Mouse (Mus musculus) limb, embryonic 14.5 days (tissue): ENCODE results near the gene Casp2. TPM values are rescaled to one million over a fixed set of nuclear protein-coding genes. Genes with fewer than 3 reads are reported as not detected.

ENCODE experiments used
- ATAC-seq: fragments of 200-750 bp; cut with Nextera tagmentation; 2 replicates; pipeline ENCODE4 v1.8.0; 2017; ENCODE audit warnings: low read depth, moderate number of reproducible peaks, moderate TSS enrichment; ENCODE audit not compliant: low FRiP score
- DNase-seq: peaks from one replicate; pipeline ENCODE4 v3.0.0-alpha.2; 2015; ENCODE audit warnings: low spot score
- H3K27ac ChIP-seq: fragments of 300-500 bp; sonication (generic); replicated peaks from 2 replicates; pipeline ENCODE4 v1.5.1; 2014; ENCODE audit warnings: low read depth, mild to moderate bottlenecking, low read length, moderate library complexity, mixed read lengths
- H3K27me3 ChIP-seq: fragments of 300-500 bp; sonication (generic); 2 replicates; pipeline ENCODE4 v1.6.1; 2014; ENCODE audit warnings: low read length, mixed read lengths; ENCODE audit not compliant: control insufficient read depth, insufficient read depth
- H3K36me3 ChIP-seq: fragments of 300-500 bp; sonication (generic); 2 replicates; pipeline ENCODE4 v1.6.1; 2014; ENCODE audit warnings: mild to moderate bottlenecking, low read length, moderate library complexity, mixed read lengths; ENCODE audit not compliant: control insufficient read depth, insufficient read depth
- H3K4me1 ChIP-seq: fragments of 300-500 bp; sonication (generic); 2 replicates; pipeline ENCODE4 v1.6.1; 2014; ENCODE audit warnings: antibody characterized with exemption, low read length, mixed read lengths; ENCODE audit not compliant: control insufficient read depth, insufficient read depth
- H3K4me2 ChIP-seq: fragments of 300-500 bp; sonication (generic); replicated peaks from 2 replicates; pipeline ENCODE4 v1.6.1; 2014; ENCODE audit warnings: low read depth, mild to moderate bottlenecking, low read length, moderate library complexity; ENCODE audit not compliant: severe bottlenecking
- H3K4me3 ChIP-seq: fragments of 300-500 bp; sonication (generic); replicated peaks from 2 replicates; pipeline ENCODE4 v1.5.1; 2014; ENCODE audit warnings: low read length
- H3K9ac ChIP-seq: fragments of 300-500 bp; sonication (generic); 2 replicates; pipeline ENCODE4 v1.6.1; 2014; ENCODE audit warnings: mild to moderate bottlenecking, low read depth, low read length, moderate library complexity; ENCODE audit not compliant: severe bottlenecking
- H3K9me3 ChIP-seq: fragments of 300-500 bp; sonication (generic); 2 replicates; pipeline ENCODE4 v1.6.1; 2016; ENCODE audit warnings: low read length; ENCODE audit not compliant: control insufficient read depth
- POLR2A ChIP-seq: fragments of 200-500 bp; IDR thresholded peaks from 2 replicates; pipeline ENCODE4 v1.8.0; 2012; ENCODE audit warnings: inconsistent platforms, mild to moderate bottlenecking, moderate library complexity, borderline replicate concordance; ENCODE audit not compliant: insufficient read depth, insufficient read length; ENCODE audit errors: extremely low read depth
- WGBS: fragments of 180-500 bp; shearing (Covaris S2); extraction: QIAGEN DNeasy Blood & Tissue Kit; methylation state at CpG from one replicate; pipeline ENCODE4 v1.1.7; 2014; 5-methylcytosine and 5-hydroxymethylcytosine counted together
- polyA plus RNA-seq, 2 experiments: library from polyadenylated mRNA; depleted of rRNA in 1 of 2; stranded (reverse) in 1 of 2; unstranded in 1 of 2; fragments of >200 nt; fragmentation: Nextera tagmentation in 1 of 2; extraction: Ambion mirVana in 1 of 2; gene quantifications; 2 replicates each; pipeline versions ENCODE4 v1.2.1 to v1.2.3; 2012 to 2014

Casp2 gene
- polyA plus RNA-seq, 2 experiments, result 53.3 to 78.1 TPM

DNA sequence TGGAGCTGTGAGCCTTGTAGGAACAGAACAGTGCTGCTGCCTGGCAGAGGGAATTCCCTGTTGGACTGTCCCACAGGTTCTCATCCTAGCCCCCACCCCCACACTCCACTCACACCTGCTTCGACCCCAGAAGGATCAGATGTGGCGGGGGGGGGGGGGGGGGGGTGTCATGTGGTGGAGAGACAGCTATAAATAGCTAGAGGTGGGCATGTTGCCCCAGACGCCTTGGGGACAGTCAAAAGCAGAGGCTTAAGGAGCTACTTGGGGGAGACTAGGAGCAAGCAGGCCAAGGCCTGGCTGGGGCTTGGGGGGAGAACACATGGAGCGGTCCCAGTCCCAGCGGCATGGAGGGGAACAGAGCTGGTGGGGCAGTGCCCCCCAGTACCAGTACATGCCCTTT is 21.7 kb downstream of the Casp2 start, which contains the start of gene Clcn1:
Gene Clcn1 (plus strand): TSS at position 238 of the 400 bp plus-strand sequence.
- Histone ChIP-seq H3K9me3 (no peaks in the 10 kb centered on the region), H3K36me3 (peaks cover 25% of the 10 kb centered on the region), H3K4me3 (no peak within 1 kb of the TSS), H3K27me3 (no peaks in the 10 kb centered on the region), H3K4me1 (no peaks in the 10 kb centered on the region; the same call in 1 of the 2 replicates), H3K9ac (no peak within 1 kb of the TSS), H3K4me2 (no peak within 1 kb of the TSS), H3K27ac (no peak within 1 kb of the TSS)
- 58% methylated on average over 4 of the region's 5 CpGs for WGBS
- no peak for ATAC-seq
- DNase-seq, result no peak
- no peak for TF ChIP-seq POLR2A

DNA sequence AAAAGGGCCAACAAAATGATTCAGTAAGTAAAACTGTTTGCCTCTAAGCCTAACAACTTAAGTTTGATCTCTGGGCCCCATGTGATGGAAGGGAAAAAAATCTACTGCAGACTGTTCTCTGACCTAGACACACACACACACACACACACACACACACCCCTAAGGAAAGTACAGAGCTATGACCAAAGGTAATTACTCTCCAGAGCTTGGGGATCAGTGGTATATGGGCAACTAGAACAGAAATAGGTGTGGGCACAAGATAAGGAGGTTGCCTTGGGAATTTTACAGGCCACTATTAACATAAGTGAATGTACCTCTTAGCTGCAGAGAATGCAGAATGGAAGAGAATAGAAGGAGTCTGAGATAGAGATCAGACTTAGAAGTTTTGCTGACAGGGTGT is 22.8 kb downstream of the Casp2 start:
- Histone ChIP-seq H3K4me1 (no peaks in the 10 kb centered on the region; the same call in 1 of the 2 replicates), H3K4me2 (no peak overlapping the region), H3K4me3 (no peak overlapping the region), H3K27ac (no peak overlapping the region), H3K9me3 (no peaks in the 10 kb centered on the region), H3K36me3 (peaks cover 13% of the 10 kb centered on the region), H3K9ac (no peak overlapping the region), H3K27me3 (no peaks in the 10 kb centered on the region)
- DNase-seq, result no peak
- no peak for ATAC-seq
- TF ChIP-seq POLR2A, result no peak

DNA sequence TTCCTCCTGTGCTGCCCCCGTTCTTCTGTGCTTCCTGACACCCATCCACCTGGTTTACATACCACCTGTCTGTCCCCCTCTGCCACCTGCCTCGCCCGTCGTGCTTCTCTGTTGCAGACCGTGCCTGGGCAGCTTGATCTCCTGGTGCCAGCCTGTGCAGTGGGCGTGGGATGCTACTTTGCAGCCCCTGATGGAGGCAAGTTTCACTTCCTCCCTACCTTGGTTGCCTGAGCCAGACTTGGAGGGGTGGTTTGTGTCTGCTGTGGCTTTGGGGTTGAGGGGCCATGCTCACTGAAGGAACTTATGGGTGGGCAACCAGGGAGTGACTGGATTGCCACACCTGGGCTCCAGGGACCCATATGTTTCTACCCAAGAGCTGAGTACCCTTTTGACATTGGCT is 28.5 kb downstream of the Casp2 start:
- DNase-seq (no peak), ATAC-seq (no peak)
- no peaks in the 10 kb centered on the region; the same call in none of the 2 replicates for H3K4me1 ChIP-seq
- no peaks in the 10 kb centered on the region for H3K36me3 ChIP-seq
- H3K9ac ChIP-seq, result no peak overlapping the region
- no peak overlapping the region for H3K4me3 ChIP-seq
- WGBS, result 90% methylated on average over 6 of the region's 6 CpGs
- H3K27ac ChIP-seq, result no peak overlapping the region
- no peaks in the 10 kb centered on the region for H3K27me3 ChIP-seq
- no peak overlapping the region for H3K4me2 ChIP-seq
- no peak for TF ChIP-seq POLR2A
- H3K9me3 ChIP-seq, result no peaks in the 10 kb centered on the region

DNA sequence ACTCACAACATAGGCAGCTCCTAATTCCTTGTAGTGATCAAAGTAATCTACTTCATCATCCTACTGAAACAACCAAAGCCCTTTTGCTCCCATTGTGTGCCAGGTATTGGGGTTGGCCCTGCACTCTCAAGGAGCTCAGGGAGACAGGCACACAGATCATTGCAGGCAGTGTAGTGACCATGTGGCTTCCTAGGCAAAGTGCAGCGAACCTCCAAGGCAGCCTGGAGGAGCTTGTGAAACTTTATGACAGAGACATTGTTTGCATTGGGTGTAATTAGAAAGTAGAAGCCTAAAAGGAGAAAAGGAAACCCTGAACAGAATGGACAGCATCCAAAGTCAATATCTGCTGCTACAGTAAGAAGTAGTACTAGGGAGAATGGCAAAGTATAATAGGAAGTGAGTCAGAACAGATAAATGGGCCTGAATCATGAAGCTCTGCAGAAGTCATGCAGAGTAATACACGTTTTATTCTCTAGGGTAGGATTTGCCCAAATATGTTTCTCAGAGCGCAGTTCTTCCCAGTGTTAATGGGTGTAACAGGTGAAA is 30.8 kb downstream of the Casp2 start:
- H3K9me3 ChIP-seq, result no peaks in the 10 kb centered on the region
- no peak for TF ChIP-seq POLR2A
- 61% methylated on average over 3 of the region's 3 CpGs for WGBS
- no peak overlapping the region for H3K9ac ChIP-seq
- no peaks in the 10 kb centered on the region; the same call in none of the 2 replicates for H3K4me1 ChIP-seq
- no peaks in the 10 kb centered on the region for H3K36me3 ChIP-seq
- H3K4me2 ChIP-seq, result no peak overlapping the region
- H3K27ac ChIP-seq, result no peak overlapping the region
- no peaks in the 10 kb centered on the region for H3K27me3 ChIP-seq
- DNase-seq (no peak), ATAC-seq (no peak)
- H3K4me3 ChIP-seq, result no peak overlapping the region

DNA sequence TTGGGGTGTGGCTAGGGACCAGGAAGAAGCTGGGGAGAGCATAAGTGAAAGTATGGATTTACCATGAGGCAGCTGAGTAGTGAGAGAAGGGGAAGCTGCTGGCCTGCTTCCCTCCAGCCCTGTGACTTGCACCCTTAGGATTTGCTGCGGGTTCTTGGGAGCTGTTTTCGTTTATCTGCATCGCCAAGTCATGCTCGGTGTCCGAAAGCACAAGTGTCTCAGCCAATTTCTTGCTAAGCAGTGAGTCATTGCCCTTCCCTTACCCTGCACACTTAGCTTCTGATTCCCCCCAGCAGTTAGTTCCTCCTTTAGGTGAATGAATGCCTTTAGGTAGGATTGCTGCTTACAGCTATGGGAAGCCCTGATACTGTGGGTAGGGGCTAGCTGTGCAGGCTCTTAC is 34.6 kb downstream of the Casp2 start:
- 84% methylated on average over 5 of the region's 5 CpGs for WGBS
- Histone ChIP-seq H3K4me1 (no peaks in the 10 kb centered on the region; the same call in none of the 2 replicates), H3K27me3 (no peaks in the 10 kb centered on the region), H3K4me2 (no peak overlapping the region), H3K27ac (no peak overlapping the region), H3K9me3 (no peaks in the 10 kb centered on the region), H3K36me3 (no peaks in the 10 kb centered on the region), H3K4me3 (no peak overlapping the region), H3K9ac (no peak overlapping the region)
- DNase-seq (no peak), ATAC-seq (no peak)
- no peak for TF ChIP-seq POLR2A
